Mouse (Mus musculus): Measurements from ENCODE around the gene Hoxd13.

- TF ChIP-seq GATA1 (IDR thresholded peaks at IDR 0.05; ENCODE audit: borderline replicate concordance, low read length) (no peak), FLI1 (IDR thresholded peaks at IDR 0.05; ENCODE audit: low read length) (no peak)
Observed at GRCm38 (mm10) chr2:74673835-74674425, 5.8 kb downstream of the Hoxd13 start.

All from megakaryocyte, embryonic 14.5 days (primary cell).